Mouse (Mus musculus) E14TG2a.4 (cell line): ENCODE measurements around the gene 2900026A02Rik.

Experiments used
- CTCF ChIP-seq: conservative IDR thresholded peaks from 2 replicates; pipeline ENCODE4 v1.5.1; 2014; ENCODE audit warnings: low read length
- NANOG ChIP-seq: IDR thresholded peaks from 2 replicates; pipeline ENCODE4 v1.6.1; 2014; ENCODE audit warnings: borderline replicate concordance, low read length, mixed read lengths

DNA sequence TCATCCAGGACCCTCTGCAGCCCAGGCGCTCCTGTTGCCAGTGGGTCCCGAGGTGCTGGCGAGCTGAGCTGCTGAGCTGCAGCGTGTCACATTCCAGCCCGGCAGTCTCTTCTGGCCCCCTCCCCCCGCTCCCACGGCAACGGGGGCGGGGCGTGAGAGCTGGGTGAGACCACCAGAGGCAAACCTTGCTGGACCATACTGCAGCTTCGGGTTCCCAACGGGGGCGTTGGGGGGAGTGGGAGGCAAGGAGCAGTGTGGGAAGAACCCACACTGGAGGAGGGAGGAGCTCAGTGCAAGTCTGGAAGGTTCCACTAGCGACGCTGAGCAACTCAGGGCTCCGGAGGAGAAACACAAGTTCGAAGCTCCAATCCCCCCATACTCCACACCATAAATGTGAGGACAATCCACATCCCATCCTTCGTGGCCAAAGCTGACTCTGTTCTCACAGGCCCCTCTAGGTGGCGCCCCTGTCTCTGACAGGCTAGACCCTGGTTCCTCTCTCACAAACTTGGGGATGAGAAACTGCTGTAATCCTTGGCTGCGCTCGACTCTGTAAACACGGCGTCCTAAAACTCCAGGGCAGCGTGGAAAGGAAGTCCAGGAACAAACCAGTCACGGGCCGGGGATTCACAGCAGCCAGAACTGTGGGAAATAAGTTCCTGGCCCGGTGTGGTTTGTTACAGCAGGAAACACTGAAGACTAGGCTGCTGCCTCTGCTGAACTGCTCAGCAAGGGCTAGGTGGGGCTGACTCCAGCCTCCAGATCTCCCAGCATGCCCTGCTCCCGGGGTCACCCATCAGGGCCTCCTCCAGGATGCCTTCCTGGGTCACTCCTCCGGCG lies 41.0 kb downstream of the 2900026A02Rik start:
- TF ChIP-seq CTCF, result peak; percentile 81
- TF ChIP-seq NANOG, result no peak
